Mouse (Mus musculus) urinary bladder, postnatal 14 days (tissue): Measurements from ENCODE around the gene Ntrk2.
A peak's percentile ranks its signal among the peaks of the same experiment; 100 is the strongest.

Source experiments
- DNase-seq: peaks from one replicate; pipeline ENCODE4 v3.0.0; 2021; ENCODE audit warnings: low spot score

Gene Ntrk2

DNA sequence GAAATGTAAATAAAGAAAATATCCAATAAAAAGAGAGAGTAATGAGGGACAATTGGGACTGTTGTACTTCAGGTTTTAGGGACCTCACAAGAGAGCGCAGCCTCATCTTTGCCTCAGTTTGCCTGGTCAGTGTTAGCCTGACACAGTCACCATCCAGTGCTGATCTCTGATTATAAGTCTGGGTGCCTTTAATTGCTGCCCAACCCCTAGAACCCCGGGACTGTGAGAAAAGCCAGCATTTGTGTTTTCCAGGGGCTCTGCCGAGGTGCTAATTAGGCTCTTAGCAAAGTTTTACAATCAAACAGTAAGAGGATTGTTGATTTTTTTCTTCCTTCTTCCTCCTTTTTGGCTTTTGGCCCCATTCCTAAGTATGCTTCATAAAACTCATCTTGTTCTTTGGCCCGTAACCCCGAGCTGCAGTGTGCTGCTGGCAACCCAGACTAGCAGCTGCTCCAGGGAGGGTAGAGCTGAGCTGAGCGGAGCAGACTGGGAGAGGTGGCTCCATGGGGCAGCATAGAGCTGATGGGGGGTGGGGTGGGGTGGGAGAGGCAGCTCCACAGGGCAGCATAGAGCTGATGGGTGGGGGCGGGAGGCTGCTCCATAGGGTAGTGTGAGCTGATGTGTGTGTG, 34.5 kb downstream of the Ntrk2 start:
- peak; percentile 39 for DNase-seq

DNA sequence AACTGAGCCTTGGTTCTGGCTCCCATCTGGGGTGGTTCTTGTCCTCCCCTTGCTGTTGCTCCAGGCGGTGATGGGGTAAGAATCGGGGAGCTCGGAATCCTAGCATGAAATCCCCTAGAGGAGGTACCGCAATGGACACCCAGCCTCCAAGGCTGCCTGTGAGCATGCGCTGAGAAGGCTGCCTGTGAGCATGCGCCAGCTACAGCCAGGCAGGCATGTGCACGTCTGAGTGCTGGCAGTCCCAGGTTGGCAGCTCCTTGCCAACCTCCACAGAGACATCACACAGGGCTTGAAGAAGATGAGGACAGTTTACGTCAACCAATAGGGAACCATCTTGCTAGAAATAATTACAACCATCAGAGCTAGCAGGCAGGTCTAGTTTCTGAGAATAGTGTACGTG, 37.5 kb downstream of the Ntrk2 start:
- no peak for DNase-seq

- DNase-seq = no peak
Observed at GRCm38 (mm10) chr13:58848578-58848977, 42.2 kb downstream of the Ntrk2 start.

DNA sequence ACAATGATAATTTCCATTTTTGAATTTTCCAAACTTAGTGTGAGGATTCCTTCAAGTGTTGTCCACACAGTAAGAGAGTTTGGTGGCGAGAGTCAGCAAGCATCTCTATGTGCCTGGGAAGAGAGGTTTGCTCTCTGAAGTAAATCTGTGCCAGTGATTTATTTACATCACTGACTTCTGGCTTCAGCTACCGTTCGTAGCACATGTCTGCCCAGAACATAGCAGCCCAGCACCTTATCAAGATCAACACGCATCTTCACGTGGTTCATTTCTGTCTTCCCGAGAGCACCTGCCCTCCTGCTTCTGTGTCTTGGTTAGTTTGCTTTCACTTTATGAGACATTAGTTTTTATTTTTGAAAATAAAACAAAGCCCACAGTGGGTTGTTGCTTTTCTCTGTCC, 47.3 kb downstream of the Ntrk2 start:
- DNase-seq = no peak

GRCm38 (mm10) chr13:58866239-58866638, 59.9 kb downstream of the Ntrk2 start:
- DNase-seq = no peak

GRCm38 (mm10) chr13:58866776-58867435, 60.5 kb downstream of the Ntrk2 start:
- no peak for DNase-seq

- no peak for DNase-seq
Observed at GRCm38 (mm10) chr13:58882468-58882867, 76.1 kb downstream of the Ntrk2 start.

GRCm38 (mm10) chr13:58882916-58883315, 76.5 kb downstream of the Ntrk2 start:
- DNase-seq = no peak

- no peak for DNase-seq
Observed at GRCm38 (mm10) chr13:58886108-58886507, 79.7 kb downstream of the Ntrk2 start.

- no peak for DNase-seq
Observed at GRCm38 (mm10) chr13:58896254-58896910, 90.0 kb downstream of the Ntrk2 start.

DNA sequence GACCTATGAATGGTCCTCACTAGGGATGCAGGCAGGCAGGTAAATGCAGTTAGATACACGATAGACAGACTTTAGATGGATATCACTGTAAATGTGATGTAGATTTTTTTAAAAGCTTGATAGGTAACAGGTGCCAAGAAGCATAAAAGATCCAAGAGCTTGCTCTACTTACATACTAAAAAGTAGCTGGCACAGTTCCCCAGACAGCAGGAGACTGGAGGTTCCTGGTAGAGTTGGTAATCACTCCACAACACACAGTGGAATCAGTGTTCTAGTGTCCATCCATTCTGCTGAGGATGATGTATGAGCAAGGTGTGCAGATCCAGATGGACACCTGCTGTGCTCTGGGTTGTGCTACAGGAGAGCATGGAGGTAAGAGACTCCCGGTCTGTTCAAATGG, 93.0 kb downstream of the Ntrk2 start:
- DNase-seq = no peak

GRCm38 (mm10) chr13:58902313-58902712, 95.9 kb downstream of the Ntrk2 start:
- DNase-seq = no peak

DNA sequence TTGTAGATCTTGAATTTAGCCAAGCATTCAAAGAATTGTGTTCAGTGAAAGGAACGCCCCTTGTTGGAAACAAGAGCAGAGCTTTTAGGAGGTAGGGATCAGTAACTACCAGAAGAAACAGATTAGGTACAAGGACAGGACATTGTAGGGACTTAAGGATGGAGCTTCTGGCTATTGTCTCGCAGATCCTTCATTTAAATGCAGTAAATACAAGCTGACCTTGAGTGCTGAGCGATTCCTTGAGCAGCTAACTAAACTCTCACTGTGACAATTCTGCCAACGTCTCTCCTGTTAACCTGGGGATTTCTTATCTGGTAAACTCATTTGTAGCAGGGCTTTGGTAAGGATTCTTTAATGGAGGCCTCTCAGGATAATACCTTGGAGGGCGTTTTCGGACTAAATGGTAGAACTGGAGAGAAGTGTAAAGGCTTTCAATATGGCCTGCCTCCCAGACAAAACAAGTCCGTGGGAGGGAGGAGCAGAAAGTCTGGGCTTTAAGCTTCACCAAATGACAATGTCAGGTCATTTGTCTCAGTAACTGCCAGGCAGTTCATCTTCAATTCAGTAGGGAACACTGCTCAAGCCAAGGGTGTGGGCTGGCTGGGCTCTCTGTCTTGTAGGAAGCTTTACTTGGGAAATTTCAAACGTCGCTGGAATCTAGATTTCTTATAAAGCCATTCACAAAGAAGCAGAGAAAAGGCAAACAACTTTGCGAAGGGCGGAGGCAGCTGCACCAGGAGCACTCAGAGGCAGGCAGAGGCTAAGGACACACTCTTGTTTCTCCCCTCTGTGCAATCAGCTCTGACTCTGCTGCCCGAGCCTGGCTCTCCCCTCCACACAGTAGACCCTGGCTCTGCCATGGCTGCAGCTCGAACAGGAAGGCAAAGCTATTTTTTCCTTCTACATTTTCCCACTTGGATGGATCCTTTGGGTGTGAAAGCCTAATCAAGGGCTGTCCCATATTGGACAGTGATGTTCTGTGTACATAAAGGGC, 98.7 kb downstream of the Ntrk2 start:
- no peak for DNase-seq

DNA sequence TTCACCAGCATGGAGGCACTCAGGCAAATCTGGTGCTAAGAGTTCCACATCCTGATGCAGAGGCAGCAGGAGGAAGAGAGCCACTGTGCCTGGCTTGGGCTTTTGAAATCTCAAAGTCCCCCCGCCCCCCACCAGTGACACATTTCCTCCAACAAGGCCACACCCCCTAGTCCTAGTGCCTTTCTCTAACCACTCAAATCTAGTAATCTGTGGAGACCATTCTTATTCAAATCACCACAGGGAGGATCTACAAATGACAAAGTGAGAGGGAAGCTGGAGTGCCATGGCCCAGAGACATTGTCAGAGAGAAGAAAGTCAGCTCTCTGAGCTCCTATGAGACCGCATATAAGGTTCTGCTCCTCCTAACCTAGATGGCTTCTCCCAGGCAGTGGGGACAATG, 105.6 kb downstream of the Ntrk2 start:
- DNase-seq = no peak

GRCm38 (mm10) chr13:58912559-58912958, 106.2 kb downstream of the Ntrk2 start:
- no peak for DNase-seq

DNA sequence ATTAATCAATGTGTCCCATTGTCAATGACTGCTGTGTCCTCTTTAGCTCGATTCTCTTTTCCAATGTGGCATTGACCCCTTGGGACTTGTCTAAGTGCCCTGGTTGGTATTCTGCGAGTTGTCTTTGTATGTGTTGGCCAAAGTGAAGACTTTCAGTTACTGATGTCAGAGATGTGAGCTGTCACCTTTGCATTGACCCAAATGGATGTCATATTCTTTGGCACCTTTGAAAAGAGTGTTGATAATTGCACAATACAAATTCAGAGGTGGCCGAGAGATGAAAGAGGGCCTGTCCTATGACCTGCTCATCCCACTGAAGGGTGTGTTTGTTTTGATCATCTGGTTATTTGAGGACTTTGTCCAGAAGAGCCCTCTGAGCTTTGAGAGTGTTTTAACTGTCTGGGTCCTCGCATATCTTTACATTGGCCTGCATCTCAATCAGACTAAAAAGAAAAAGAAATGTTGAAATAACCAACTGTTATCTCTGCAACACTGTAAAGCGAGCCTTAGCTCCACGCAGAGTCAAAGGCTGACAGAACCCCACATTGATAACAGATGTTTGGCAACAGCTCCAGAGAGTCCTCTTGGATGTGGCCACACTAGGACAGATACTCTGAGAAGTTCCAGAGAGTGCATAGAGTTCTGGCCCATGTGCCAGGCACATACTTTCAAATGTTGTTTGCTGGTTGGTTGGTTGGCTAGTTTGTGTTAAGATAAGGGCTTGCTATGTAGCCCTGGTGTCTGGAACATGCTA, 107.9 kb downstream of the Ntrk2 start:
- no peak for DNase-seq

DNA sequence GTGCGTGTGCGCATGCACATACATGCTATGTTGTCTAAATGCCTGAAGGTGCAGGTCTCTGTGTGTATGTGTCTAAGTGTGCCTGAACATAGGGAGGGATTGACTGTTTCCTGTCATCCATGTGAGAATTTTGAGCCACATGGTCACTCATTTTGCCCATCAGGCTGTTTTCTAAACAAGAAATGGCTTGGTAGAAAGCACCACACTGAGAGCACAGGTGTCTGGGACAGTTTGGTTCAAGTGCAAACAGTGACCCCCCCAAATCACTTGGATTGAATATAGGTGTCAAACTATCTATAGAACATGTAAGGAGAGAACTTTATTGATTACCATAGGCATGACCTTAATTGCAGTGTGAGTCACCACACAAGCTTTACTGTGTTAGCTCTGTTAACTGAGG, 110.0 kb downstream of the Ntrk2 start:
- DNase-seq = no peak

DNA sequence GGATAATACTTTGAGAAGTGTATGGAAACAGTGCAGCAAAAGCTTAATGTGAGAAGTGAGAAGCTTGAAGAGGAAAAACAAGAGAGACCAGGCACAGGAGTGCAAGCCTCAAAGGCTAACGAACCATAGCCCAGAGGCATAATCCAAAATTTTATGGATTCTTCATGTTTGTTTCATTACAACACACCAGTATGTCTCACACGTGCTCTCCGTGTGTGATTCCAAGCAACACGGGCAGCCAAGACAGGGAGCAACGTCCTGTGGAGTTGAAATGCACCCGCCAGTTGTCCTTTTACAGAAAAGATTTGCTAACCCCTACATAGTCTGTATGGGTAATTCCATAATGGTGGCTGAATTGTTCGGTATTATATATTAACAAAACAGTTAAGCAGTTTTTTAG, 113.9 kb downstream of the Ntrk2 start:
- no peak for DNase-seq

DNA sequence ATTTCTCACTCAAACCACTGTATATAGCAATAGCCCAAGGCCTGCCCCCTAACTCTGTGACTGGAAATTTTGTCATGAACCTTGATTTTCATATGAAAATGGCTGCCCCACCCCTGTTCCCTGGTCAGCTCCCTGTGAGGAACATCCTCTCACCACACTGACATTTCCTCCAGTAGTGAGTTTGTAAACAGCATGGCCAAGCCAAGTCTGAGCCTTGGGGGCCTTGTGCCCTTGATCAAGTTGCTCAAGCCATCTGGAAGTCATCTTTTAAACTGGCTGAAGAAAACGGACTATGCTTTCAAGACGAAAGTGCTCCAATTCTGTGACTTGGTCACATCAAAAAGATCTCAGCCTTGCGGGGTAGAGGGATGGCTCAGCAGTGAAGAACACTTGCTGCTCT, 114.9 kb downstream of the Ntrk2 start:
- DNase-seq = no peak

DNA sequence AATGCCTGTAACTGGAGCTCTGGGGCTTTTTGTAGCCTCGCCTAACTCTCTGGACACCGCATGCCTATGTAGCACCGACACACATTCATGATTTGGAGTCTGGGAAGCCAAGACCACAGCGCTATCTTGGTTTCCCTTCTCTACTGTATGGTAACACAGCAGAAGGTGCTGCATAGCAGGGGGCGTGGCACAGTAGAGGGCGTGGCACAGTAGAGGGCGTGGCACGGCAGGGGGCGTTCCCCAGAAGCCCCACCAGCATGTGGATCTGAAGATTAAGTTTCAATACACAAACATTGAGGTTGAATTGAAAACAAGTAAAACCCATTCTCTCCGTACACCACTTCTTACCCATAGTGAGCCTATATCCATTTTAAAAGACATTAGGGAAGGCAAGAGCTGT, 115.3 kb downstream of the Ntrk2 start:
- DNase-seq = no peak

DNA sequence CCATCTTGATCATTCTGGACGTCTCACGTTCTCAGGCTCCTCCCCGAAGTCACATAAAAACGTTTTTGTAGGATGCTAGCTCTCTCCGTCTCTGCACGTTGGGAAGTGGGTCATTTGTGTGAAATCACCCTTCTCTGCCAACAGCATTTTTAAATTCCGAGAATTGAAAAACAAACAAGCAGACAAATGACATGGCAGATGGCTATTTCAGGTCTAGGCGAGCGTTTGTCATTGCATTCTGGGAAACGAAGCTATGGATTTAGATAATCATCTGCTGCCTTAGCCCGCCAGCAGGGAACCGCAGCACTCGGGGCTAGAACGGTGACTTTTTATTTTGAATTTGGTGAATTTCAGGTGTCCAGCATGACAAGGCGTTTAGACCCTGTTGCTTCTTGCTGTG, 115.8 kb downstream of the Ntrk2 start:
- DNase-seq = no peak

DNA sequence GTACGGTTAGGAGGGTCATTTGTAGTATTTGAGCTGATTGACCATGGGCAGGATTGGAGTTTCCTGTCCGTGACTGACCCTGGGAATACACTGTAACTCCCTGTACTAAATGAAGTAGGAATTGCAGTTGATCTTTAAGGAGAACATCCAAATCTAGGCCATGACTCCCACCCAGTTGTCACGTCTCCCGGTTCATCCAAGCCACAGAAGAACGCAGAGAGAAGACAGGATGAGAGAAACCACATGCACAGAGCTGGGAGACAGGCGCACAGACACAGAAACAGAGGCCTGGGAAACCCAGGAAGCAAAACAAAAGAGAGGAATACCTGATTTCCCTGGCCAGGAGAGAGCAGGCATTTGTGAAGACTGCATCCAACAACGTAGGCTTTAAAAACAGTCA, 117.1 kb downstream of the Ntrk2 start:
- no peak for DNase-seq
